Mouse (Mus musculus): Measurements from ENCODE around the gene Ptprn2. TPM values are rescaled to one million over a fixed set of nuclear protein-coding genes. Genes with fewer than 3 reads are reported as not detected.

Ptprn2 gene
- polyA plus RNA-seq, 1 experiment from 2014 or later, result 0.09 TPM

DNA sequence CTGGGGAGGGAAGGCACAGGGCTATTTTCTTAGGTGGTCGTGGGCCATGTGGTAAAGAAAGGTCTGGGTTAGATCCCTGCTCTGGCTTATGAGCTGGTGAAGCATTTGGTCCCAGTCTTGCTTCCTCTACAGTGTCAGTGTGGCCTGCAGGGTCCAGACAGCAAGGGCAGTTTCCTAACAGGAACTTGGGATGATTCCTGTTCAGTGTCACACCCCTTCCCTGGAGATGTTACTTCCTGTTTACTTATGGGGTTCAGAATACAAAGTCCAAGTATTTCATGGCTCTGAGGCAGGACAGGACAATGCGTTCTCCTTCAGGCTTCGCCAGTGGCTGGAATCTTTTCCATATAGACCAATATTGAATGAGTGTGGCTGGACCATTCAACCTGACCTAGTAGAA lies 741.7 kb downstream of the Ptprn2 start:
- H3K9me3 ChIP-seq (replicated peaks), result no peaks in the 10 kb centered on the region
- H3K4me1 ChIP-seq, result peaks cover 6% of the 10 kb centered on the region
- WGBS, result 83% methylated on average over 3 of the region's 3 CpGs
- no peaks in the 10 kb centered on the region for H3K27me3 ChIP-seq (ENCODE audit: low read depth, poor library complexity, severe bottlenecking)
- H3K4me3 ChIP-seq, result no peak overlapping the region
- DNase-seq (ENCODE audit: low spot score), result no peak
- H3K27ac ChIP-seq, result no peak overlapping the region
- no peaks in the 10 kb centered on the region for H3K36me3 ChIP-seq

DNA sequence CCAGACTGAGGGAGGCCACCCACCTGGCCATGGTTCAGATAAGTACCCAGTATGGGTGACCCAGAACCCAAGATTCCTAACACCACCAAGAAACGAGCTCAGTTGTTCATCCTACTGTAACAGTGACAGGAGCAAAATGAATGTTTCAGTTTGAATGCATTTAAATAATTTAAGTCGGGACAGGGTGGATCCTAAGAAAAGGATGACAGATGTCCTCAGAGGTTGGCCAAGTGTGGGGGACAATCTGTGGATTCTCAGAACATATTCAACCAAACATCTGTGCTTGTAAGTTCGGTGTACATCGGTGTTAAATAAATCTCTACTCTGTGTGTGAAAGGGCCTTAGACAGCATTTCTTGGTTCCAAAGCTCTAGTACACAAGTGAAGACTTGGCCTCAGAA lies 743.9 kb downstream of the Ptprn2 start:
- H3K4me1 ChIP-seq, result peaks cover 6% of the 10 kb centered on the region
- WGBS, result 91% methylated on average over 4 of the region's 4 CpGs
- no peak for DNase-seq (ENCODE audit: low spot score)
- H3K36me3 ChIP-seq, result no peaks in the 10 kb centered on the region
- no peak overlapping the region for H3K4me3 ChIP-seq
- H3K27ac ChIP-seq, result no peak overlapping the region
- H3K9me3 ChIP-seq (replicated peaks), result no peaks in the 10 kb centered on the region
- no peaks in the 10 kb centered on the region for H3K27me3 ChIP-seq (ENCODE audit: low read depth, poor library complexity, severe bottlenecking)

DNA sequence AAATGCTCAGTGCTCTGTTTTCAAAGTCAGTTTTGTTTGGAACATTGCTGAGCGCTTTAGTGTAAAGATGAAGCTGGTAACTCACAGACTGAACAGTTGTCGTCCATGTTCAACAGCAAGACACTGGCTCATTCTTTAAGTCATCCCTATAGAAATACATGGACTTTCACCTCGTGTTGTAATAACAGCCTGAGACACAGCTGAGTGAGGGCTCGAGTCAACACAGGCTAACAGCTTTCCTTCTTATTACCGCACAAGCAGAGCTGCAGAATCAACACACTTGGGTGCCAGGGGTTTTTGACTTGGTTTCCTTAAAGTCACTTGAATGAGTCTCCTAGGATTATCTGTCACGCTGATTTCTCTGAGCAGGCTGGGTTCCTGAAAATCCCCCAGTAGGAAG lies 744.8 kb downstream of the Ptprn2 start:
- Histone ChIP-seq H3K27me3 (ENCODE audit: low read depth, poor library complexity, severe bottlenecking) (no peaks in the 10 kb centered on the region), H3K4me1 (peaks cover 6% of the 10 kb centered on the region), H3K9me3 (replicated peaks) (no peaks in the 10 kb centered on the region), H3K4me3 (no peak overlapping the region), H3K36me3 (no peaks in the 10 kb centered on the region), H3K27ac (no peak overlapping the region)
- 90% methylated on average over 6 of the region's 6 CpGs for WGBS
- no peak for DNase-seq (ENCODE audit: low spot score)

DNA sequence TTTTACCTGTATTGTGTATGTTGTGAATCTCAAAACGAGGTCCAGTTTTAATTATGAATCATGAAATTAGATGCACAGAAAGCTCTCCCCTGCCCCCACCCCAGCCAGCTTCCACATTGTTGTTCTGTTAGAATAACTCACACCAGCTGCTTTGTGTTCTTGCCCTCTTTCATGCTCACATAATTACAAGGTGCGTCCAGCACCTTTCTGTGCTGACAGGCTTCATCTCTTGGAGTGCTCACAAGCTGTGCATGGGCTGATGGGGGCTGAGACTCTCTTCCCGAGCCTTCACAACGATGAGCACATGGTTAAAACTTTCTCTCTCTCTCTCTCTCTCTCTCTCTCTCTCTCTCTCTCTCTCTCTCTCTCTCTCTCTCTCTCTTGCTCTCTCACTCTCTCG lies 746.3 kb downstream of the Ptprn2 start:
- H3K36me3 ChIP-seq, result no peaks in the 10 kb centered on the region
- H3K27ac ChIP-seq, result no peak overlapping the region
- no peak overlapping the region for H3K4me3 ChIP-seq
- 61% methylated on average over 4 of the region's 5 CpGs for WGBS
- H3K27me3 ChIP-seq (ENCODE audit: low read depth, poor library complexity, severe bottlenecking), result no peaks in the 10 kb centered on the region
- H3K4me1 ChIP-seq, result peaks cover 6% of the 10 kb centered on the region
- no peak for DNase-seq (ENCODE audit: low spot score)
- H3K9me3 ChIP-seq (replicated peaks), result no peaks in the 10 kb centered on the region

DNA sequence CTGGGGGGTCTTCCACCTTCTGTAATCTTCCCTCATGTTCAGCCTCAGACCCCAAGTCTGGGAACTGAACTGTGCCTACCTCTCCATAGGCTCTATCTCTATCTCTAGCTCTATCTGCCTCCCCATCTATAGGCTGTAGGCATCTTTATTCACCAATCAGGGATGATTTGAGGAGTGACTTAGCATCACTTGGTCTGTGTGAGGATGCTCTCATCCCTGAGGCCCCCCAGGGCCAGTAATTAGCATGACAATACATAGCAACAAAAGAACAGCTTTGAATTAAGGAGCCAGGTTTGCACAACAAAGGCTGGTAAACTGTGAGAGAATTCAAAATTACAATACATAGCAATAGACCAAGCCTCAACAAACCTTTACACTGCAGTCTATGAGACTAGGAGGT lies 749.6 kb downstream of the Ptprn2 start:
- H3K36me3 ChIP-seq, result no peaks in the 10 kb centered on the region
- no peak overlapping the region for H3K27ac ChIP-seq
- H3K9me3 ChIP-seq (replicated peaks), result no peaks in the 10 kb centered on the region
- no peaks in the 10 kb centered on the region; the same call in 1 of the 2 replicates for H3K27me3 ChIP-seq (ENCODE audit: low read depth, poor library complexity, severe bottlenecking)
- peaks cover 6% of the 10 kb centered on the region for H3K4me1 ChIP-seq
- DNase-seq (ENCODE audit: low spot score), result no peak
- H3K4me3 ChIP-seq, result no peak overlapping the region

DNA sequence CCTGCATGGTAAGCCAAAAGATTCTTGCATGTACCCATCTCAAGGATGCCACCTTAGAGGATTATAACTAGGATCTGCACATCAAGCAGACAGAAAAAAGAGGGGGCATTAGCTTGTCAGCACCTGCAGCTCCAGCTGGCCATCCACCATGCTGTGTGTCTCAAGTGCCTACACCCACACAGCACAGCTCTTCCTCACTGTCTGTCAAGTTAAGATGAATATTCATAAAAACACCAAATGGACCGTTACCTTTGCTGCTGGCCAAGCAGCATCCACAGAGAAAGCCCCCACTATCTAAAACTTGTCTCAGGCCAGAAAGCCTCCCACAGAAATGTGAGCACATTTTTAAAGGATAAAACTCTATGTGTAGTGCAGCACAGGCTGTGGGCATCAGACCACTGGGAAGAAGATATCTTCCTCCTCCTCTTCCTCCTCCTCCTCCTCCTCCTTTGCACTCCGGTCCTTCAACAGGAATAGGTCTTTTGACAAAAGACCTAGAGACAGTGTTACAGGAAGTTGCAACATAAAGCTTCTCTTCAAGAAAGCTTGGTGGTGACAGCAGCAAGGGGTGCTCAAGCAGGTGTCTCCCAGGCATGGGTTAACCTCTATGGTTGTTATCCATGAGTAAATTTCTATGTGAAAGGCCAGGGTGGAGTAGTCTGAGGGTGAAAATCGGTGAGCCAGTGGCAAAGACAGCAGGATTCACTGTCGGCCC lies 750.7 kb downstream of the Ptprn2 start:
- WGBS, result 82% methylated on average over 4 of the region's 4 CpGs

DNA sequence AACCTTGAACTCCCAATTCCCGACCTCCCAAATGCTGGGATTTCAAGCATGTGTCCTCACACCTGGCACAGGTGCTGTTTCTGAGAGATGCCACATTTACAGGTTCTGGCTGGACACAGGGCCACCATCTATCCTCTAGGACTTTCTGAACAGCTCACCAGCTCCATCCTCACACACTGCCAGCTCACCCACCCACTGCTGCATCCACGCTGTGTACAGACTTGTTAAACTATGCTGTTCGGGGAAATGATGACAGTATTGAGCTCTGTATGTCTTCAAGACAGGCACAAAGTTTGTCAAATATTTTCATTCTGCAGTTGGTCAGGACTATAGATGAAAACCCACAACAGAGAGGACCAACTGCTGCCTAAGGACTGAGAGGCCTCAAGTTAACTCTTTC lies 751.5 kb downstream of the Ptprn2 start:
- DNase-seq (ENCODE audit: low spot score), result no peak
- no peaks in the 10 kb centered on the region for H3K36me3 ChIP-seq

More for the DNA sequence above, 750.7 kb downstream of the Ptprn2 start:
- no peak overlapping the region for H3K4me3 ChIP-seq
- no peaks in the 10 kb centered on the region; the same call in 1 of the 2 replicates for H3K27me3 ChIP-seq (ENCODE audit: low read depth, poor library complexity, severe bottlenecking)
- H3K36me3 ChIP-seq, result no peaks in the 10 kb centered on the region
- DNase-seq (ENCODE audit: low spot score), result no peak
- H3K9me3 ChIP-seq (replicated peaks), result no peaks in the 10 kb centered on the region
- H3K27ac ChIP-seq, result no peak overlapping the region
- H3K4me1 ChIP-seq, result peaks cover 6% of the 10 kb centered on the region

DNA sequence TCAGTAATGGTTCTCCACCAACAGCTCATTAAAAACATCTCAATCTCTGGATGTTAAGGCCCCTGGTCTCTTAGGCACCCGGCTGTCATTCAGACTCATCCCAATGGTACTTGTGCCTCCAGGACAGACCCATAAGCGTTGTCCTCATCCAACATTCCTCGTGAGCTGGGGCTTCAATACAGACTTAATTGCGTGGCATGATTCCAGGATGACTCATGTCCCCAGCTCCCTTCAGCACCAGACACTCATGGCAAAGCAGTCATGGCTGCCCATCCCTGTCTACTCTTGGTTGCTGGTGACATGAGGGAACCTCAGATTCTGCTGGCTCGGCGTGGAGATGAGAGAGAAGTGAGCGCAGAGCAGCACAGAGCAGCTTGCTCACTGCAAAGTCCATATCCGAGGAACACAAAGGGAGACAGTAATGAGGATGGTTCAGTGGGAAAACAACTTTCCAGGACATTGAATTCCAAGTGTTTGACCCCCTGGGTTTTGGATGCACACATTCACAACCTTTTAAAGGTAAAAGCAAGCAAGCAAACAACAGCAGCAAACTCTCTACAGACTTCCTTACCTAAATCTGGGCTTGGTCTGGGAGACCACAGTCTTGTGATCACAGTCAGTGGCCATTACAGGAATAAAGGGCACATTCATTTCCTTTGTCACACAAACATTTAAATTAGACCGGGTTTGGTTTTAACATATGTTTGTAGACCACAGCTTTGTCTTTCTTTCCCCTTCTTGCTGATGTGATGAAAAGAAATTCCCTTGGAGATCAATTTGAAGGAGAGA lies 754.6 kb downstream of the Ptprn2 start:
- WGBS, result 85% methylated on average over 9 of the region's 9 CpGs
- no peak overlapping the region for H3K4me3 ChIP-seq
- no peak for DNase-seq (ENCODE audit: low spot score)
- no peaks in the 10 kb centered on the region for H3K36me3 ChIP-seq
- H3K27ac ChIP-seq, result no peak overlapping the region
- no peaks in the 10 kb centered on the region for H3K9me3 ChIP-seq (replicated peaks)
- 0 out of 2 replicates have a peak, but pooled peaks cover under 1% of the 10 kb centered on the region for H3K4me1 ChIP-seq
- H3K27me3 ChIP-seq (ENCODE audit: low read depth, poor library complexity, severe bottlenecking), result no peaks in the 10 kb centered on the region; the same call in 1 of the 2 replicates

More for the DNA sequence above, 751.5 kb downstream of the Ptprn2 start:
- no peaks in the 10 kb centered on the region; the same call in 1 of the 2 replicates for H3K27me3 ChIP-seq (ENCODE audit: low read depth, poor library complexity, severe bottlenecking)
- peaks cover 3% of the 10 kb centered on the region; the same call in 1 of the 2 replicates for H3K4me1 ChIP-seq
- no peaks in the 10 kb centered on the region for H3K9me3 ChIP-seq (replicated peaks)
- 88% methylated on average over 3 of the region's 3 CpGs for WGBS
- no peak overlapping the region for H3K27ac ChIP-seq
- no peak overlapping the region for H3K4me3 ChIP-seq

DNA sequence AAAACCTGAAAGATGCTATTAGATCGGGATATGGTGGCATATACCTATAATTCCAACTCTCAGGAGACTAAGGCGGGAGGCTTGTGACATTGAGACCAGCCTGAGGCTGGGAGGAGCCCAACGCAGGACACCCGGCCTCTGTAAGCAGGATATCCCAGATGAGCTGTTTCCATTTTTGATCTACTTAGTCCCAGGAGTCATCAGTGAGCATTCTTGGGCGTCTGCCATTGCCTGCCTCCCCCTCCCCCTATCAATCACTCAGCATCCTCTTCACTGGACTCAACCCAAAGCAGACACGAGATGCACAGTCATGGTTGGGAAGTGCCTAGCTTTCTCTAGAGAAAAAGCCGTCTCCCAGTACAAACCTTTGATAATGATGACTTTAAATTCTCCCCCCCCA lies 756.7 kb downstream of the Ptprn2 start:
- Histone ChIP-seq H3K27me3 (ENCODE audit: low read depth, poor library complexity, severe bottlenecking) (no peaks in the 10 kb centered on the region; the same call in 1 of the 2 replicates), H3K4me3 (no peak overlapping the region), H3K27ac (no peak overlapping the region), H3K36me3 (no peaks in the 10 kb centered on the region), H3K4me1 (peaks cover 10% of the 10 kb centered on the region; the same call in 1 of the 2 replicates), H3K9me3 (replicated peaks) (no peaks in the 10 kb centered on the region)
- DNase-seq (ENCODE audit: low spot score), result no peak
- 81% methylated on average over 7 of the region's 7 CpGs for WGBS

DNA sequence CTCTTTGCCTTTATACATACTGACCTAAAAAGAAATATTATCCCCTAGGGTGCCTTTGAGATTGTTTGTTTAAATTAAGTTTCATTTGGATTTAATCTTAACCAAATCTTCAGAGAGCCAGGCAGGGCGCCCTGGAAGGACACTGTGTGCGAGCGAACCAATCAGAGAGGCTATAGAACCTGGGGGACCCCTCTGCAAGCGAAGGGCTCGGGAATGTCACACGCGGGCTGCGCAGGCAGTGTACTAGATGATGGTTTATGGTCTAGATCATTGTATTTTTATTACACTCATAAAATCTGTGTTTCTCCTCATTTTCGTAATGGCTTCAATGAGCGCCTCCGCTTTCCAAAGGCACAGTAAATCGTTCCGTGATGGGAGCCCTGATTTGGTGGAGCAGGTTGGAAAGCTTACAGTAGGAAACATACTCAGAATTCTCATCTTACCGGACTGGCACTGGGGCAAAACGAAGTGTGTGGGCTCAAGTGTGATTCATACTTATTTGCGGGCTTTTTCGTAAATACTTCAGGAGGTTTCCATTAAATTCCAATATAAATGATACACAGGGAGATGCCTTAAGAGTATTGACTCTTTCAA lies 760.5 kb downstream of the Ptprn2 start:
- no peaks in the 10 kb centered on the region for H3K36me3 ChIP-seq
- peaks cover 23% of the 10 kb centered on the region for H3K4me1 ChIP-seq
- H3K4me3 ChIP-seq, result no peak overlapping the region
- H3K27me3 ChIP-seq (ENCODE audit: low read depth, poor library complexity, severe bottlenecking), result peaks cover 12% of the 10 kb centered on the region; the same call in 1 of the 2 replicates
- no peak overlapping the region for H3K27ac ChIP-seq
- no peak for DNase-seq (ENCODE audit: low spot score)
- 84% methylated on average over 17 of the region's 17 CpGs for WGBS
- no peaks in the 10 kb centered on the region for H3K9me3 ChIP-seq (replicated peaks)

DNA sequence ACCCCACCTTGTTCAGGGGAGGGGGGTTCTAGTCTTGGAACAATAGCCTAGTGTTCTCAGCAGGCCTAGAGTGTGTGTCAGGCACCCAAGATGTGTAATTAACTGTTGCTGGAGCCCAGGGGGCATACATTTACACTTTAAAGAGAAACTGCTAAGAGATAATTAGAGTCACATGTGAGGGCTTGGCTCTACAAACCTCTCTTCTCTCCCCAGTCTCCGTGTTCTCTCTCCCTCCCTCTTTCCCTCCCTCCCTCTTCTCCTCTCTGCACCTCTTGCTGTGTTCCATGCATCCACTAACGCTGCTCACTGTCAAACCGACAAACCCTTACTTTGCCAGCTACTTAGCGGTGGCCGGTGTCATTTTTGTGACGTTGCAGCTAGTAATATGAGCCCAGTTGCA lies 764.9 kb downstream of the Ptprn2 start:
- no peak overlapping the region for H3K4me3 ChIP-seq
- H3K27me3 ChIP-seq (ENCODE audit: low read depth, poor library complexity, severe bottlenecking), result peaks cover 23% of the 10 kb centered on the region
- no peaks in the 10 kb centered on the region for H3K36me3 ChIP-seq
- no peaks in the 10 kb centered on the region for H3K9me3 ChIP-seq (replicated peaks)
- WGBS, result 4% methylated on average over 6 of the region's 6 CpGs
- peak overlapping the region; percentile 62; the same call in 1 of the 2 replicates for H3K27ac ChIP-seq
- peak; percentile 48 for DNase-seq (ENCODE audit: low spot score)
- peaks cover 42% of the 10 kb centered on the region for H3K4me1 ChIP-seq

DNA sequence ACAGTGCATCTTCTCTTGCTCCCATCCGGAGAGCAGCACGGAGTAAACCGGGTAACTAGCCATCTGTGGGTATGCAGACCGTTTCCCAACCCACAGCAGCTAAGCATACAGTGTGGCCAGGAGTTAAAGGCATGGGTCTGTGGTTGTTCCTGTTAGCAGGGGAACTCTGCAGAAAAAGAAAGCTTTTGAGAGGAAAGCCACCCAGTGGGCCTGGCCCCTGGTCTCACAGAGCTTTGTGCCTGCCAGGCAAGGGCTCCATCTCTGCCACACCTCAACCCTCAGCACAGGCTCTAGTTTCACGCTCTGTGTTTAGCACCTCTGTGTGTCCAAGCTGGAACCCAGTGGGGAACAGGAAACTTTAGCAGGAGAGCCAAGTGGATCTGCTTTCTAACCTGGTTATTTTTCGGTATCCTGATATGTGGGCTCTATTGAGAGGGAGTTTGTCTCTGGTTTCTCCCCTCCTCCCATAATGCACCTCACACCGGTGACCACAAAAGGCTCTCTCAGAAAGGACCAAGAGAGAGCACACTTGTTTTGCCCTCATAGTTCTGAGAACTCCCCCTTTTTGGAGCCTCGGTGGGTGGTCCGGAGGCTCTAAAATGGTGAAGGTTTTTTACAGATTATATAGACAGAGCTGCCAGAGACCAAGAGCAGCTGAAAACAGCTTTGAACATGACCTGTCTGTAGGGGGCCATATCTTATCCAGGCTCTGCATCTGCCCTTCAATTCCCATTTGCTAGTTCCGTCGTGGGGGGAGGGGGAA lies 766.3 kb downstream of the Ptprn2 start:
- H3K27ac ChIP-seq, result peak overlapping the region; percentile 69
- H3K27me3 ChIP-seq (ENCODE audit: low read depth, poor library complexity, severe bottlenecking), result peaks cover 23% of the 10 kb centered on the region
- no peak overlapping the region for H3K4me3 ChIP-seq
- no peaks in the 10 kb centered on the region for H3K9me3 ChIP-seq (replicated peaks)
- 28% methylated on average over 11 of the region's 11 CpGs for WGBS
- peaks cover 43% of the 10 kb centered on the region for H3K4me1 ChIP-seq
- DNase-seq (ENCODE audit: low spot score), result no peak
- no peaks in the 10 kb centered on the region for H3K36me3 ChIP-seq
